Mouse (Mus musculus) liver, adult 2 months (tissue): Measurements from ENCODE around the gene Rab4b. TPM values are rescaled to one million over a fixed set of nuclear protein-coding genes. Genes with fewer than 3 reads are reported as not detected.

Experiments
- DNase-seq: peaks from one replicate; pipeline ENCODE4 v3.0.0-alpha.2; 2011; ENCODE audit warnings: low read depth, low spot score; ENCODE audit errors: extremely low read depth
- H3K27ac ChIP-seq: fragments of 200-500 bp; replicated peaks from 2 replicates; pipeline ENCODE4 v1.5.1; 2012; ENCODE audit warnings: low read depth, mild to moderate bottlenecking, control low read depth, inconsistent platforms, low read length; ENCODE audit not compliant: insufficient read depth
- H3K27me3 ChIP-seq: fragments of 200-500 bp; 2 replicates; pipeline ENCODE4 v1.6.1; 2012; ENCODE audit warnings: mild to moderate bottlenecking, moderate library complexity, low read length, inconsistent platforms; ENCODE audit not compliant: control insufficient read depth, insufficient read depth
- H3K36me3 ChIP-seq: fragments of 200-500 bp; 2 replicates; pipeline ENCODE4 v1.6.1; 2012; ENCODE audit warnings: low read length, inconsistent platforms; ENCODE audit not compliant: control insufficient read depth, insufficient read depth
- H3K4me1 ChIP-seq: fragments of 200-500 bp; 2 replicates; pipeline ENCODE4 v1.6.1; 2011; ENCODE audit warnings: low read length; ENCODE audit not compliant: control insufficient read depth, insufficient read depth
- H3K4me3 ChIP-seq: fragments of 200-500 bp; 2 replicates; pipeline ENCODE4 v1.5.1; 2011; ENCODE audit warnings: low read depth, mild to moderate bottlenecking, control low read depth, low read length, moderate library complexity; ENCODE audit not compliant: insufficient read depth
- H3K79me2 ChIP-seq: fragments of 200-500 bp; 2 replicates; pipeline ENCODE4 v1.6.1; 2012; ENCODE audit warnings: inconsistent platforms, mild to moderate bottlenecking, low read length, moderate library complexity; ENCODE audit not compliant: control insufficient read depth, insufficient read depth
- H3K9ac ChIP-seq: fragments of 200-500 bp; 2 replicates; pipeline ENCODE4 v1.6.1; 2012; ENCODE audit warnings: low read depth, mild to moderate bottlenecking, control low read depth, inconsistent platforms, low read length
- CTCF ChIP-seq: fragments of 200-500 bp; IDR thresholded peaks from 2 replicates; pipeline ENCODE4 v1.5.1; 2011; ENCODE audit warnings: low read depth, low read length, control low read depth
- POLR2A ChIP-seq: fragments of 200-500 bp; IDR thresholded peaks from 2 replicates; pipeline ENCODE4 v1.6.1; 2011; ENCODE audit warnings: low read length, control low read depth; ENCODE audit not compliant: insufficient read depth; ENCODE audit errors: extremely low read depth
- WGBS: fragments of 180-500 bp; shearing (Covaris S2); methylation state at CpG from one replicate; pipeline ENCODE4 v1.1.7; 2018; 5-methylcytosine and 5-hydroxymethylcytosine counted together
- polyA plus RNA-seq: library from polyadenylated mRNA; depleted of rRNA; stranded (reverse); fragments of >200 nt; gene quantifications from 2 replicates; pipeline ENCODE4 v1.2.3, GENCODE M21; 2012
- total RNA-seq: library from RNA; depleted of rRNA; stranded (reverse); fragments of >200 nt; gene quantifications from 2 replicates; pipeline ENCODE4 v1.2.3, GENCODE M21; 2014

The Rab4b gene
- total and polyA plus RNA-seq, 2 experiments: 8.7 to 28.3 TPM

GRCm38 (mm10) chr7:27174496-27174895 lies 4.2 kb downstream of the Rab4b start:
- 96% methylated on average over 15 of the region's 15 CpGs for WGBS

GRCm38 (mm10) chr7:27170981-27171380 lies 7.7 kb downstream of the Rab4b start:
- Histone ChIP-seq H3K27ac (no peak overlapping the region), H3K4me3 (no peak overlapping the region), H3K27me3 (no peaks in the 10 kb centered on the region), H3K79me2 (no peaks in the 10 kb centered on the region), H3K9ac (no peak overlapping the region), H3K4me1 (peaks cover 8% of the 10 kb centered on the region; the same call in 1 of the 2 replicates), H3K36me3 (no peaks in the 10 kb centered on the region; the same call in 1 of the 2 replicates)
- TF ChIP-seq CTCF (no peak), POLR2A (no peak)
- DNase-seq: no peak
- 92% methylated on average over 3 of the region's 3 CpGs for WGBS

More at GRCm38 (mm10) chr7:27174496-27174895, 4.2 kb downstream of the Rab4b start:
- no peak for DNase-seq
- Histone ChIP-seq H3K9ac (no peak overlapping the region), H3K4me3 (no peak overlapping the region), H3K79me2 (no peaks in the 10 kb centered on the region), H3K27me3 (no peaks in the 10 kb centered on the region), H3K27ac (no peak overlapping the region), H3K4me1 (peaks cover 5% of the 10 kb centered on the region; the same call in 1 of the 2 replicates), H3K36me3 (no peaks in the 10 kb centered on the region; the same call in 1 of the 2 replicates)
- TF ChIP-seq CTCF: no peak

GRCm38 (mm10) chr7:27168371-27168770 lies 10.3 kb downstream of the Rab4b start:
- H3K9ac ChIP-seq: no peak overlapping the region
- 65% methylated on average over 5 of the region's 5 CpGs for WGBS

GRCm38 (mm10) chr7:27167475-27168094 lies 11.1 kb downstream of the Rab4b start:
- DNase-seq: peak; percentile 44
- Histone ChIP-seq H3K4me3 (peak overlapping the region; percentile 20; the same call in 1 of the 2 replicates), H3K36me3 (no peaks in the 10 kb centered on the region), H3K27ac (peak overlapping the region; percentile 93), H3K27me3 (no peaks in the 10 kb centered on the region), H3K79me2 (peaks cover 4% of the 10 kb centered on the region; the same call in 1 of the 2 replicates), H3K9ac (peak overlapping the region; percentile 54), H3K4me1 (peaks cover 26% of the 10 kb centered on the region)
- TF ChIP-seq POLR2A (no peak), CTCF (no peak)
- 56% methylated on average over 11 of the region's 11 CpGs for WGBS

More at GRCm38 (mm10) chr7:27168371-27168770, 10.3 kb downstream of the Rab4b start:
- Histone ChIP-seq H3K36me3 (no peaks in the 10 kb centered on the region), H3K4me1 (peaks cover 19% of the 10 kb centered on the region), H3K79me2 (peaks cover 4% of the 10 kb centered on the region; the same call in 1 of the 2 replicates), H3K4me3 (no peak overlapping the region), H3K27ac (no peak overlapping the region), H3K27me3 (no peaks in the 10 kb centered on the region)
- TF ChIP-seq POLR2A: no peak
- no peak for TF ChIP-seq CTCF
- DNase-seq: no peak

- H3K27me3 ChIP-seq: no peaks in the 10 kb centered on the region
- peak within 1 kb of the TSS; percentile 89 for H3K9ac ChIP-seq
- H3K4me3 ChIP-seq: peak within 1 kb of the TSS; percentile 72
- TF ChIP-seq POLR2A: 0 out of 2 replicates have a peak, but pooled peaks have one; percentile 54
- TF ChIP-seq CTCF: no peak
- WGBS: under 1% methylated on average over 61 of the region's 61 CpGs
- no peaks in the 10 kb centered on the region for H3K36me3 ChIP-seq
- H3K79me2 ChIP-seq: peaks cover 4% of the 10 kb centered on the region; the same call in 1 of the 2 replicates
- peak within 1 kb of the TSS; percentile 95 for H3K27ac ChIP-seq
- peak; percentile 96 for DNase-seq
- peaks cover 26% of the 10 kb centered on the region for H3K4me1 ChIP-seq
These were observed 11.9 kb downstream of the Rab4b start, which contains the start of gene Egln2 for GRCm38 (mm10) chr7:27166614-27167474. Egln2 (minus strand) TSS chr7:27166802.

GRCm38 (mm10) chr7:27166229-27166613 lies 12.5 kb downstream of the Rab4b start:
- H3K27ac ChIP-seq: peak overlapping the region; percentile 95
- no peaks in the 10 kb centered on the region for H3K27me3 ChIP-seq
- no peaks in the 10 kb centered on the region for H3K36me3 ChIP-seq
- peaks cover 4% of the 10 kb centered on the region; the same call in 1 of the 2 replicates for H3K79me2 ChIP-seq
- DNase-seq: peak; percentile 88
- peak overlapping the region; percentile 89 for H3K9ac ChIP-seq
- H3K4me3 ChIP-seq: peak overlapping the region; percentile 72
- peaks cover 29% of the 10 kb centered on the region for H3K4me1 ChIP-seq
- WGBS: under 1% methylated on average over 40 of the region's 43 CpGs
- peak; percentile 78 for TF ChIP-seq POLR2A
- TF ChIP-seq CTCF: no peak
